Mouse (Mus musculus) urinary bladder, postnatal 10 days (tissue): Measurements from ENCODE around the gene Wipf2.
"Not testable (repeated sequence)": the region's sequence is repeated elsewhere in the genome, so short reads cannot be mapped to it uniquely, and the experiment has no call there.

ENCODE experiments used
- DNase-seq: peaks from one replicate; pipeline ENCODE4 v3.0.0; 2022; ENCODE audit warnings: low spot score

Wipf2 gene

DNA sequence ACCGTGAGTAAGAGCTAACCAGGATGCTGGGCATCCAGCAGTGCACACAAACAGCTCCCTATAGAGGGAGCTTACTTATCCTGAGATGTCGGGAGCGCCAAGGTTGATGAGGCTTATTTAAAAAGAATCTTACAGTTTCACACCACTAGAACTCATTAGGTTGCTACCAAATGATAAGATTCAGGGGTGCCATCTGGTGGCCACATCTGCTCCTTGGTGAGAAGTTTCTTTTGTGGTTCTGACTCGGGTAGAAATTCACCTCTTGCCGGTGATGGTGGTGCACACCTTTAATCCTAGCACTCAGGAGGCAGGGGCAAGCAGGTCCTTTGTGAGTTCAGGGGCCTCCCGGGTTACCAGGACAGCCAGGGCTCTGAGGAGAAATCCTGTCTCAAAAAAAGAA, 46.2 kb downstream of the Wipf2 start:
- no peak for DNase-seq

DNA sequence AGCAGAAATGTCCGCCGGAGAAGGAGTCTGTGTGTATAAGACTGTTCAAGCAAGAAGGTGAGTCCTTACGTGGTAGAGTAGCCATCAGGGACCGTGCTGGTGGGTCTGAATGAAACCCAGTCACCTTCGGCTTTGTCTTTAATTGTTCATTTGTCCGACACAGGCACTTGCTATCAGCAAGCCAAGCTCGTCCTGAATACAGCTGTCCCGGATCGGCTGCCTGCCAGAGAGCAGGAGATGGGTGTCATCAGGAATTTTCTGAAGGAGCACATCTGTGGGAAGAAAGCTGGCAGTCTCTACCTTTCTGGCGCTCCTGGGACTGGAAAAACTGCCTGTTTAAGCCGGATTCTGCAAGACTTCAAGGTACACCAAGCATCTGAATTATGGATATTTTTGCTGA, 47.0 kb downstream of the Wipf2 start:
- no peak for DNase-seq

DNA sequence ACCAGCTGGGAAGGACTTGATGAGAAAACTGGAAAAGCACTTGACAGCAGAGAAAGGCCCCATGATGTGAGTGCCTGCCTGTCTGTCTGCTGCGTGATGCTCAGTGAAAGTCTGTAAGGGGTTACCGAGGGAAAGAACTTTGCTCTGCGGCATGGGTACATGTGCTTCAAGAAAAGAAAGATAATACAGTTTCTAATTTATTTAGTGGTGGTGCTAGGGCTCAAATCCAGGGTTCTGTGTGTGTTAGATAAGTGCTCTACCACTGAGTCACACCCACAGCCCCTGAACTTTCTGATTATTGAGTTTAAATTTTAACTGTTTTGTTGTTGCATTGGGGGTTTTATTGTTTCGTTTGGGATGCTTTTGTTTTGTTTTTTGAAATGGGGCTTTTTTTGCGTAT, 48.1 kb downstream of the Wipf2 start:
- no peak for DNase-seq

DNA sequence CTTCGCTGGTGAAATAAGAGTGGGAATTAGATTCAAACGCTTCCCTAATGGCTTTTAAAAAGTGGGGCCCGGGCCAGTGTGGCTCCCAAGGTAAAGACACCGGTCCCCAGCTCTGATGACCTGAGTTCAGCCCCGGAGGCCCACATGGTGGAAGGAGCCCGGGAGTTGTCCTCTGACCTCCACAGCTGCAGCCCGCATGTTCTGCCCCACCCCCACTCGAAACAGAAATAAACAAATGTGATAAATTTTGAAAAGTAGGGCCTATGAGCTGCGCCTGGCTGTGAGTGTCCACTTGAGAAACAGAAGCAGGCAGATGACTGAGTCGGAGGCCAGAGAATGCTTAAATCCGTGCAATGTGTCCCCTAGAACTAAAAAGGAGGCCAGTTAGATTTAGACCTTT, 50.8 kb downstream of the Wipf2 start:
- DNase-seq: no peak

DNA sequence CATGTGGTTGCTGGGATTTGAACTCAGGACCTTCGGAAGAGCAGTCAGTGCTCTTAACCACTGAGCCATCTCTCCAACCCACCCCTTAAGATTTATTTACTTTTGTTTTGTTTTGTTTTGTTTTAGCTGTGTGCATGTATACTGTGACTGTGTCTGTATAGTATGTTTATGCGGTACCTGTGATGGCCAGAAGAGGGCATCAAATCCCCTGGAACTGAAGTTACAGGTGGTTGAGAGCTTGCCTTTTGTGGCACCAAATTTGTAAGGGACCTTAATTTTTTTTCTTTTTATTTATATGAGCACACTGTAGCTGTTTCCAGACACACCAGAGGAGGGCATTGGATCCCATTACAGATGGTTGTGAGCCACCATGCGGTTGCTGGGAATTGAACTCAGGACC, 52.9 kb downstream of the Wipf2 start:
- not testable (repeated sequence) for DNase-seq

DNA sequence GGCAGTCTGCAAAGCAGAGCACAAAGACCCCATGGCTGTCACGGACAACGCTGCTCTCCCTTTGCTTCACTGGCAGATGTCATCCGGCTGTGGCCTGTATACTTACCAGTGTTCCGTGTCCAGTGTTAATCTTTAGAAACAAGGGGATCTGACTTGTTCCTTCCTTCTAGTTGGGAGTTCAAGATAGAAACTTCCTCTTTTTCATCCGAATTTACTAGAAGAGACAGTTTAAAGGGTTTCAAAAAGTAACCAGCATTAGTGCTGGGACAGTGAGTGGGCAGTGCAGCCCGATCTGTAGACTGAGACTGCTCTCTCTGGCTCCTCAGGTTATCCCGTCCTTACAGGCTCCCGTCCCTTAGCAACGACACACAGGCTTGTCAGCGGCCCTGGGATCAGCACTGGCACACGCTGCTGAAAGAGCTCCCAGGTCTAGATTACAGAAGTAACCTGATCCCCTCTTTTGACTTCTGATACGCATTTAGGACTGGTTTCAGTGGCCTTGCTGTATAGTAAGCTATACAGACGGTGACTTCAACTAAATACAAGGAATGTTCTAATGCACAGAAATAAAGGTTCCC, 54.1 kb downstream of the Wipf2 start:
- DNase-seq: no peak

DNA sequence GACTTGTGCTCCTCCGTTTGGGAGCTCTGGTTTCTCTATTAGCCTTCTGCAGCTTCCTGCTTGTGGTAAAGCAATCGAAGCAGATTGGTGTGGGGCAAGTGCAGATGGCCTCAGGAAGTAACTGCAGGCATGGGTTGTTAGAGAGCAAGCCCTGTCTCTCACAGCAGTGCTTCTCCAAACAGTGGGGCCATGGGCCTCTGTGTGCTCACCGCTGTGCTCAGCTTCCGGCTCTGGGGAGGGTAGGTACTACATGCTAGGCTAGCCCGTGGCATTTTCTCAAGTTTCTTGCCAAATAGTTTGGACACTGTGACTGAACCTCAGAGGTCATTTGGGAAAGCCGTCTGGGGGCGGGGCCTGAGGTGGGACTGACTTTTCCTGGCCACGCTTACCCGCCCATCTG, 54.8 kb downstream of the Wipf2 start:
- DNase-seq: no peak

DNA sequence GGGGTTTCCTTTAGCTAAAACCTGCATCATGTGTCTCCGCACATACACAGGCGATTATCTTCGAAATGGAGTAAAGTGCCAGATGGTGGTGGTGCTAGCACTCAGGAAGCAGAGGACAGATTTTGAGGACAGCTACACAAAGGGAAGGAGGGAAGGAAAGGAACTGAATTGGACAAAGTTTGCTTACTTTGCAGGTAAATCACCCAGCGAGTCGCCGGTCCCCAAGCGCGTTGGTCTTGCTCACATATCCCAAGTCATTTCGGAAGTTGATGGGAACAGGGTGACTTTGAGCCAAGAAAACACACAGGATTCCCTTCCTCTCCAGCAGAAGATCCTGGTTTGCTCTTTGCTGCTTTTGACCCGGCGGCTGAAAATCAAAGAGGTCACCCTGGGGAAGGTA, 55.6 kb downstream of the Wipf2 start:
- DNase-seq: no peak

DNA sequence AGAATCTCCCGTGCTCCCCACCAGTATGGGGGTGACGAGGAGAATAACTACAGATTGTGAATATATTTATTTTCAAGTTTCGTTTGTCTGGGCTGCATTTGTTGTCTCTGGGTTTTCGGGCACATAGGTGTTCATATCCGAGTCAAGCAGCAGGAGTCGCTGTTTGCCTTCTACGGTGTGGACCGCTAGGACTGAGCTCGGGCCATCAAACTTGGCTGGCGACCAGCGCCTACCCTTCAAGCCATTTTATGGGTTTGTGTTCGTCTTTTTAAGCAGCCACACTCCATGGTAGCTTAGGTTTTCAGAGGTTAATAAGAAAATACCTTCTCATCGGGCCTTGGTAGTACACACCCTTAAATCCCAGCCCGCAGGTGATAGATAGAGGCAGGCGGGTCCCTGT, 58.4 kb downstream of the Wipf2 start:
- DNase-seq: not testable (repeated sequence)

DNA sequence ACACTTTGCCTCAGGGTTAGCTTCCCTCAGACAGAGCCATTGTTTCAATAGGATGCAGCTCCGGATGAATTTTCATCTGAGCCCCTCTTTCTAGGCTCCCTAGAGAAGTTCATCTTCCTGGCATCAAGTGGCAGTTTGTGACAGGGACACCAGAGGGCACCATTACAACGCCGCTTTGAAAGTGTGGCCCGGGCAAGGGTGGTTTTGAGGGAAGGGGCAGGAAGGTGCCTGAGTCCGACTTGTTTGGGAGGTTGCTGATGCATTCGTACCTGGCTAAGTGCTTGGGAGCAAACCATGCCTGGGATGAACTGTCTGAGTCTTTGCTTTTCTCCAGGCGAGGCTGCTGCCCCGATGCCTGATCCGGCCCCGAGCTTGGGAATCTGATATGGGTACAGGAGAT, 58.9 kb downstream of the Wipf2 start:
- DNase-seq: not testable (repeated sequence)

DNA sequence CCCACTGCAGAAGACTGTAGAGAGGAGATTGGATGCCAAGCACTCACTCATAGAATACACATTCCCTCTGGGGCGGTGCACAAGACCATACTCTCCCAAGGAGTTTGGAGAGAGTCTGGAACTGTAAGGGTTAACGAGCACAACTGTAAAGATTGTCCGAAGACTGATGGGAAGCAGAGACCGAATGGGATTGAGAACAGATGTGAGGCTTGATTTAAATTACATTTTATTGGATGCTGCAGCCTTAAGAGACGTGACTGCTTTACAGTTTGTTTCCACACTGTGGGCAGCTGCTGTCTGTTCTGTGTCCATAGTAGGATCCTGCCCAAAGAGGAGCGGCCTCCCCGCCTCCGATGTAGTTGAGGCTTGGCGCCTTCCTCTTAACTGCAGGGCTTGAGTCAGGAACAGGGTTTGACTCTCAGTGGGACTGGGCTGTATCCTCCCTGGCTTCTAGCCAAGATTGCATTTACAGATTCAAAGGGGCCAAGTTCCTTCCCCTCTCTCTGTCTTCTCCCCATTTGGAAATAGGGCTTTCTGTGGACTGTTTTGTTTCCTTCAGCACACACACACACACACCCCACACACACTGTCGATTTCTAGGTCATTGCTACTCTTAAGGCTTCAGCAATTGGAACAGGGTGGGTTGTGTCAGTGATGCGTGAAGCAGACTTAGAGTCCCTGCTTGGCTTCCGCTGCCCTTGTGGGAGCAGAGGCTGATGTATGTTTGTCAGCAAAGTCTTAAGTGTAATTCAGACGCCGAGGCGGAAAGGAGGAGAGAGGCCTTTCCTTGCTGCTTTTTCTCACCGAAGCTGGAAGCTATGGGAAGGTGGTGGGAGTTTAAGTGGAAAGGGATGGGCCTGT, 59.6 kb downstream of the Wipf2 start:
- DNase-seq: not testable (repeated sequence)

DNA sequence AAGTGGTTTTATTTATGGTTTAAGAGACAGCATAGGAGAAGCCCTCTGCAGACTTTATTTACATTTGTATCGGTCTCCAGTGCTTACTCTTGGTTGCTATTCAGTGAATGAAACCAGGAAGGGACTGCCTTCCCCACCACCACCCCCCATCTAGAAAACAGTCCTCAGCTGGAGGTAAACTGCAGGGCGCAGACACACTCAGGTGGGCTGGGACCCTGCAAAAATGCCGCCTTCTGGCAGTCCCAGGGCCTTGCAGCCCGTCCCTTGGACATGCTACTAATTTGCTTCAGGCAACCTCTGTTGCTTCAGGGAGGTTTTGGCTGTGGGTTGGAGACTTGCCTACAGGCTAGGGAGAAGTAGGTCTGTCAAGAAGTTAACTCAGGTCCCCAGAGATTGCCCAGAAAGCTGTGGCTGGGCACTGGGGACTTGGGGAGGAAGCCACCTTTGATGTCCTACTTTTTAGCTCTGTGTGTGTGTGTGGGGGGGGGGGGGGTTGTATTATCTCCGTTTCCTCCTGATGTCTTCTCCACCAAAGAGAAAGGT, 61.3 kb downstream of the Wipf2 start:
- no peak for DNase-seq

DNA sequence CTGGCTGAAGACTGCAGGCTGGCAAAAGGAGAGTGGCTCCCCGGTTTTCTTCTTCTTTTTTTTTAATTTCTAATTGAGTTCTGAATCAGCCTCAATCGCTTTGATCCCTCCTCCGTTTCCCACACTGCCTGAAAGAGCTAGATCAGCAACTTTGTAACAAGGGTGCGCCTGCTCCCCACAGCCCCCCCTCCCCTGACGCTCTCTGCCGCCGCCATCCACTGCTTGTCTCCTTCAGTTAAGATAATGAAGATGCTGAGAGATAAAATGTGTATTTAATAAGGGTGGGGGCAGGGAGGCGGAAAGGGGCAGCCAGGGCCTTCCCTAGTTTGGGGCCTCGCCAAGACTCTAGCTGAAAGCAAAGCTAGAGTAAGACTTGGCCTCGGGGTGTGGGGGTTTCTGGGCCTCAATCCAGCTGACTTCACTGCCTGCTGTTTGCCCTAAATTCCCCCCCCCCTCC, 61.9 kb downstream of the Wipf2 start:
- no peak for DNase-seq

DNA sequence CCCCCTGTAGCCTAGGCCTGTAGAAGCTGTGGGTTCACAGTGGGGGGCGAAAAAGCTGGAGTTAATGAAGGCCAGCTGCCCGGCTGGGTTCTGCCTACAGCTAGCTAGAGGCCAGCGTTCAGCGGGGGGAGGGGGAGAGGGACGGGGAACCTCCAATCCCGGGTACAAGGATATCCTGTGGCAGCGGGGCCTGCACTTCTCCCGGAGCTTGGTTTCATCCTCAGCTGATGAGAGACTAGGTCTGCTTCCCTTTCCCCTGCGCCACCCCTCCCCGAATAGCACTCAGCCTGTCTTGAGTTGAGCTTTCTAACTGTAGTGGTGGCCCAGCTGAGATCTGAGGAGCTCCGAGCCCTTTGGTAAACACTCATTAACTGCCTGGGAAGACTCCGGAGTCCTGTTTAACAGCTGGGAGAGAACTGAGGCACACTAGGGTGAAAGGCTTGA, 62.5 kb downstream of the Wipf2 start:
- DNase-seq: no peak

DNA sequence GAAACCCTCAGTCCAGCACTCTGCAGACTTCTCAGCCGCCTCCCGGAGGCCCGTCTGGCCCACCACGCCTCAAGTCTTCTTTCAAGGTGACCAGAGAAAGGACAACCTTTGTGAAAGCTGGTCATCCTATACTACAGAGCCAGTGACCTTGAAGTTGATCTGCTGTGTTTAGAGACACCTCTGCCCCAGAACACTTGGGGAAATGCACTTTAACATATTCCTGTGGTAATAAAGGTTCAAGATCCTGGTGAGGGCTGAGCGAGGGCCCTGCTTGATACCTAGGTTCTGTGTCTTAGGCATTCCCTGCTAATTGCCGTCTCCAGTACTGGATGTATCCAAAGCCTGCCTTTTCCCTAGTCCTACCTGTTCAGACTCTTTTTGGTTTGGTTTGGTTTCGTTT, 63.1 kb downstream of the Wipf2 start:
- DNase-seq: no peak

DNA sequence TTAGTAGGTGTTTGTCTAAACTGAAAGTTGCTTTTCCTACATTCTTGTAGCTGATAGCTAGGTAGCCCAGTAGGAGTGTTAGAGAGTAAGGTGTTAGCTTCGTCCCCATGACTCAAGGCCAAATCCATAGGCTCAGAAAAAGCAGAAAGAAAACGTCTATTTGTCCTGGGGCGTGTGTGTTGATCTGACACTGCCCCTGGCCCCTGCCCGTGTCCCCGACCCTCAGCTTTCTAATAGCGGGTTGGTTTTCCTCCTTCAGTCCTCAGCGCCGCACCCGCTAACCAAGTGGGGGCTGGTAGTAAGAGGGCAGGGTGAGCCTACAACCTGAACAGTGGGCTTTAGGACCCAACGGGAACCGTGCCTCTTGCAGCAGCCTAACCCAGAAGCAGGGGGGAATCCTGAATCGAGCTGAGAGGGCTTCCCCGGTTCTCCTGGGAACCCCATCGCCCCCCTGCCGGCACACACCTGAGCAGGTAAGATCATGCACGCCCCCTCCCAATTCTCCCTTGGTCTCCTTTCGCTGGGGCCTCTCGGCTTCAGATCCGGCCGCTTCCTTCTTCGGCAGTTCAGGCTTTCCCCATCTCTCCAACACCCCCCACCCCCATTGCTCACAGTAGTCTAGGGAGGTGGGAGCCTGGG, 64.1 kb downstream of the Wipf2 start, which contains the start of gene Rara:
Gene Rara (plus strand): TSS at position 381 of the 639 bp plus-strand sequence.
- no peak for DNase-seq

DNA sequence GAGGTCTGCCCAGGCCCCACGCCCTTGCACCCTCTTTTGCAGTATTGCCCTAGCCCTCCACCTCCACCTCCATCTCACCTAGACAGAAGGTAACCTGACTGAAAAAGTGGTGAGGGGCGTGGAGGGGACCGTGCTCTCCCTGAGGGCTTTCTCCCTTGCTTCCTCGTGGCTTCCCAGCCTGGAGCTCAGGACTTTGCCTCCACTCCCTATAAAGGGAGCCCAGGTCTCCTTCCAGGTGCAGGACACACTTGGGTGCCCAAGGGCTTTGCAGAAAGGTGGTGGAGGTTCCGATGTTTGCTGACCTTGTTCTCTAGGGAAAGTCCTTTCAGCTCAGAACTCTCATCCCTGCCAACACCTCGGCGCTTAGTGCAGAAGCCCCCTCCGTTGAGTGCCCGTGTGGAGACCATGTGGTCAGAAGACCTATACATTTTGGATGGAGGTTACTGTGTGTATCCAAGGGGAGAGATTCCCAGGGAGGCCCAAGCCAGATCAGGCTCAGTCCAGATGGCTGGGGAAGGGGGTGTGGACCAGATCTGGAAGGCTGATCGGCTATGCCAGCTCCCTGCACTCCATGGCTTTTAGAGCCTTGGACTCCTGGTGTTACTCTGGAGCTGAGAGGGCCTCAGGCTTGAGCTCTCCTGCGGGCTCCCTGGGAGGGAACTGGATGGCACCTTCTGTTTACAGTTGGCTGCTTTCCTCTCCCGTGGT, 64.9 kb downstream of the Wipf2 start:
- no peak for DNase-seq

DNA sequence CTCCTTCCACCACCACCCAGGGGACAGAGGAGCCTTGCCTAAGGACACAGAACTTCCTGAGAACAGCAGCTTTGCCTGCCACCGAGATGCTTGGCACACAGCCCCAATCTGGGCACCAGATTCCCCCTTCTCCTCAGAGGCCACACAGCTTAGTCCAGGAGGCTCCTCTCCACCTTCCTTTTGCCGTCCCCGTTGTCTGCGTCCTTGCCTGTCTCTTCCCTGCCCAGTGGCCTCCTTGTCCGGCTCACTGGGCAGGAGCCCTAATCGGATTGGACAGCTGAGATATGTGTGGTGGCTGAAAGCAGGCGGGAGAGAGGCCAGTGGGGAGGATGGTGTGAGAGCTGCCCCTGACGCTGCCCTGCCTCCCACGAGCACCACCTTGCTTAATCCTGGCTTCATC, 66.1 kb downstream of the Wipf2 start:
- no peak for DNase-seq

DNA sequence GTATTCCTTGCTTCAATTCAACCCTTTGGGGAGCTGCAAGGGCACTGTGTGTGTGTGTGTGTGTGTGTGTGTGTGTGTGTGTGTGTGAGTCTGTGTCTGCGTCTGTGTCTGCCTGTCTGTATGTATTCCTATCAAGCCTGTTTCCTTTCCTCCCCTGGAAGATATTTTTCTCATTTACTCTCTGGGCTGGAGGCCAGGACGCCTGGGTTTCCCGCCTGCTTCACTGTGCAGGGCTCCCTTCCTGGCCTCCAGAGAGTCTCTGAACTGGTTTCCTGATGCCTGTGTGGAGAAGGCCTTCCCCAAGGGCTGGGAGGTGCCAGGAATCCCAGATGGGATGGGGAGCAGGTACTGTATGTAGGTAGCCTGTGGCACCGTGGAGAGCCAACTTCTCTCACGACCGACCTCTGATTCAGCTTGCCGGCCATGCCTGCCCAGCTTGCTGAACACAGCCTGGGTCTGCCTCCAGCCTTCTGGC, 66.7 kb downstream of the Wipf2 start:
- no peak for DNase-seq

DNA sequence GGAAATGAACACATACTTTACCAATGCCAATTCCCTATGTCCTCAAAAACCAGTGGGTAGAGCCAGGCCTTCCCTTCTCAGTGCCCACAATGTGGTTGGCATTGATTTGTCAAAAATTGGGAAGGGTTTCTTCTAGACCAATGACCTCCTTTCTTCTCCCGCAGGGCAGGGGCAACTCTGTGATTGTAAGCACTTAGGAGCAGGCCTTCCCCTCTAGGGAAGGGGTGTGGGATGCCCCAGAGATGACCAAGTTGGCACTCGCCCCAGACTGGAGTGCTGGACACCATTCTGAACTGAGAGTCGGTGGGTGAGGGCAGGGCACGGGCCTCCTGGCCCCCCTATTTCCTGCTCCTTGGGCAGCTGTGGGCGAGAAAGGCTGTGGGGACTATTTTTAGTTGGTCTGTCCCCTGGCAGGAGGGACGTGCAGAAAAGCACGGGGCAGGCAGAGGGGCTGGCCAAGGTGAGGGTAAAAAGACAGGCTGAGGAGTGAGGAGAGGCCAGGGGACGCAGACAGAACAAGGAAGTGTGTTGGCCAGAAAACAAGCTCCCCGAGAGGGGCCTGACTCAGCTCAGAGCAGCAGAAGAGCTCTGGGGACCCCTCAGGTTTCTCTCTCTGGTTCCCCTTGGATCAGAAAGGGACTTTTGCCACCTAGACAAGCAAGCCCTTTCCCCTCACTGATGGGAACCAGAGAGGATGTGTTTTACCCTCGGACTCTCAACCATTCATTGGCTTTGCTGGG, 67.5 kb downstream of the Wipf2 start:
- no peak for DNase-seq
